Mouse (Mus musculus) hindbrain, embryonic 15.5 days (tissue): ENCODE data around the gene Tbce. TPM values are rescaled to one million over a fixed set of nuclear protein-coding genes. Genes with fewer than 3 reads are reported as not detected.
A peak's percentile ranks its signal among the peaks of the same experiment; 100 is the strongest.

Experiments
- ATAC-seq: fragments of 200-750 bp; cut with Nextera tagmentation; 2 replicates; pipeline ENCODE4 v1.8.0; 2017; ENCODE audit warnings: low read depth, moderate number of reproducible peaks, moderate TSS enrichment; ENCODE audit not compliant: low FRiP score
- H3K27ac ChIP-seq: fragments of 300-500 bp; sonication (generic); replicated peaks from 2 replicates; pipeline ENCODE4 v1.5.1; 2015; ENCODE audit warnings: mild to moderate bottlenecking, inconsistent platforms
- H3K27me3 ChIP-seq: fragments of 300-500 bp; sonication (generic); 2 replicates; pipeline ENCODE4 v1.6.1; 2015; ENCODE audit warnings: control low read depth, inconsistent platforms
- H3K36me3 ChIP-seq: fragments of 300-500 bp; sonication (generic); 2 replicates; pipeline ENCODE4 v1.6.1; 2015; ENCODE audit warnings: control low read depth, inconsistent platforms
- H3K4me1 ChIP-seq: fragments of 300-500 bp; sonication (generic); replicated peaks from 2 replicates; pipeline ENCODE4 v1.6.1; 2015; ENCODE audit warnings: control low read depth, inconsistent platforms
- H3K4me2 ChIP-seq: fragments of 300-500 bp; sonication (generic); 2 replicates; pipeline ENCODE4 v1.6.1; 2015; ENCODE audit warnings: moderate library complexity, mild to moderate bottlenecking, inconsistent platforms
- H3K4me3 ChIP-seq: fragments of 300-500 bp; sonication (generic); 2 replicates; pipeline ENCODE4 v1.5.1; 2015; ENCODE audit warnings: mild to moderate bottlenecking, inconsistent platforms
- H3K9ac ChIP-seq: fragments of 300-500 bp; sonication (generic); 2 replicates; pipeline ENCODE4 v1.6.1; 2015; ENCODE audit warnings: inconsistent platforms
- H3K9me3 ChIP-seq: fragments of 300-500 bp; sonication (generic); 2 replicates; pipeline ENCODE4 v1.6.1; 2016; ENCODE audit warnings: control low read depth, inconsistent platforms
- WGBS: fragments of 180-500 bp; shearing (Covaris S2); methylation state at CpG from one replicate; pipeline ENCODE4 v1.1.7; 2015; 5-methylcytosine and 5-hydroxymethylcytosine counted together
- polyA plus RNA-seq: library from polyadenylated mRNA; unstranded; fragments of >200 nt; fragmentation: Nextera tagmentation; extraction: Ambion mirVana; gene quantifications from 2 replicates; pipeline ENCODE4 v1.2.1, GENCODE M21; 2015

Gene Tbce
- 101 and 102 TPM in 2 replicates for polyA plus RNA-seq

DNA sequence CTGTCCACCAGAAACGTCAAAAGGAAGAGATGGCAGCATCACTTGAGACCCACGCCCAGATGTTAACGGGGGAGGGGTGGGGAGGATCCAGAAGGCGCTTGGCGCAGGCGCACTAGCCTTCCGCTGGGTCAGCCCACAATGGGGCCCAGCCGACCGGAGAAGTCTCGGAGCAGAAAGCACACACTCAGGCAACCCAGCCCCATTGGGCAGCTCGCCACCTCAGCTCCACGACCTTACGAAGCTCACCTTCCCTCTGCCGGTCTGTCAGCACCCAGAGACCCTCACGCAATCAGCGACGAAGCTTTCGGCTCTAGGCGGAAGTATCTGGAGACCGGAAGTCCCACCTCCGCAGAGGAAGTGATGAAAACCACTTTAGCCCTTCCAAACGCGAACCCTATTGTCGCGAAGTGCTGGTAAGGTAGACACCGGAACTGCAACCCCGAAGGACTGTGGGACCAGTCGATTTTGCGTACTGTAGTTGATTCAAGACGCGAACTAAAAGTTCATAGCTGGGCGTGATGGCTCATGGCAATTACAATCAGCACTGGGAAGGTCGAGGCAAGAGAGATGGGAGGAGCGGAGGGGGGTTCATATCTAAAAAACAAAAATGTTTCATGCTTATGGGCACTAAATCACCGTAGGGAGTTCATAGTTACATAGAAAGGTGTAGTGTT, at the start of gene Tbce:
Gene Tbce (minus strand): TSS at position 347 of the 674 bp plus-strand sequence.
- peak within 1 kb of the TSS; percentile 87 for H3K4me3 ChIP-seq
- H3K4me2 ChIP-seq = peak within 1 kb of the TSS; percentile 85
- WGBS = under 1% methylated on average over 35 of the region's 35 CpGs
- H3K4me1 ChIP-seq = peaks cover 21% of the 10 kb centered on the region
- no peaks in the 10 kb centered on the region for H3K9me3 ChIP-seq
- H3K36me3 ChIP-seq = no peaks in the 10 kb centered on the region
- peak; percentile 98 for ATAC-seq
- peak within 1 kb of the TSS; percentile 90 for H3K9ac ChIP-seq
- H3K27ac ChIP-seq = peak within 1 kb of the TSS; percentile 100
- H3K27me3 ChIP-seq = no peaks in the 10 kb centered on the region

DNA sequence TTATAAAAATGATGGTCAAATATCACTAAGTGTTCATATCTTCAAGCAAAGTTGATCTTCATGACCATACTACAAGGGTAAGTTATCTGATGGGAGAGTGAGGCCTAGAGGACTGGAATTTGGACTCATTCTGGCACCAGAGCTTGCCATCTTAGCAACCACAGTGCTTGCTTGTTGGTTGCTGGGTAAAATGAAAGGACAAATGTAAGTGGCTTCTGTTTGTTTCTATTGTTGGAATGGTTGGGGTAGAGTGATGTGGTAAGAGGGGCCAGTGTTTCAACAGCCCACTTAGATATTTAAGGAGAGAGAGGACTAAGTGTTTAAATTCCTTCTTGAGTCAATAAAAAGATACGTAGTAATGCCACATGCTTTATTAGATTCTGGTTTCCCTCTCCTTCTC, 49.2 kb upstream of the Tbce start:
- 80% methylated on average over 1 of the region's 1 CpGs for WGBS
- no peak for ATAC-seq

DNA sequence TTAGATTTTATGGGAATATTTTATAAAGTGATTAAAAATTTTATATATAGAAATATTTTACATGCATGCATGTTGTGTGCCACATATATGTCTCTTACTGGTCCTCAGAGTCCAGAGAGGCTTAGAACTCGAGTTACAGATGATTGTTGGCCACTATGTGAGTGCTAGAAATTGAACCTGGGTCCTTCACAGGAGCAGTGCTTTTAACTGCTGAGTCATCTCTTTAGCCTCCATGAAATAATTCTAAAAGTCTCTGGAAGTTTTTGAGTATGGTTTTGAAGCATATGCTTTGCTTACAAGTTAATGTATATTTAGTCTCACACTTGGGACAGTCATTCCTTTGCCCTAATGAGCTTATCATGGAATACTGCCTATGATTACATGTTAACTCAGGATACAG, 35.9 kb upstream of the Tbce start:
- WGBS = 87% methylated on average over 1 of the region's 1 CpGs
- no peak for ATAC-seq
- H3K27ac ChIP-seq = no peak overlapping the region
- no peaks in the 10 kb centered on the region for H3K27me3 ChIP-seq
- H3K4me3 ChIP-seq = no peak overlapping the region
- H3K4me2 ChIP-seq = no peak overlapping the region
- H3K9ac ChIP-seq = no peak overlapping the region
- H3K9me3 ChIP-seq = no peaks in the 10 kb centered on the region
- H3K36me3 ChIP-seq = no peaks in the 10 kb centered on the region
- no peaks in the 10 kb centered on the region for H3K4me1 ChIP-seq

More for the DNA sequence above, 49.2 kb upstream of the Tbce start:
- H3K27me3 ChIP-seq = no peaks in the 10 kb centered on the region
- no peaks in the 10 kb centered on the region for H3K4me1 ChIP-seq
- H3K36me3 ChIP-seq = no peaks in the 10 kb centered on the region
- no peaks in the 10 kb centered on the region for H3K9me3 ChIP-seq
- no peak overlapping the region for H3K27ac ChIP-seq
- H3K4me2 ChIP-seq = no peak overlapping the region
- H3K9ac ChIP-seq = no peak overlapping the region
- H3K4me3 ChIP-seq = no peak overlapping the region

DNA sequence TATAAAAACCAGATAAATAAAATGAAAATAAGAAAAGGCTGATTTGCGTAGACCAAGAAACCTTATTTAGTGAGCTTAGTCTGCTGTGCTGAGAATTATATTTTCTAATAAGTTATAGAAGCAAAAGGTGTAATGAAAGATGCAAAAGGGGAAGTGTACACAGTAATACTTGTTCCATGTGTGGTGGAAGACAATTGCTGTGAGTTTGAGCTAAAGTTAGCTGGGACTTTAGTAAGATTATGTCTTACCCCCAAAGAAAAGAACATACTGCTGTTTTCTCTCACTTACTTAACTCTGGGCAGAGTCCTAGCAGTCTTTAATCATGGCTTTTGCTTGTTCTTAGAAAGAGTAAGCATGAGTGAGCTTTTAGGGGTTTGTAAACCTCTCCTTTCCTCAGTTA, 34.9 kb upstream of the Tbce start:
- Histone ChIP-seq H3K9ac (no peak overlapping the region), H3K9me3 (no peaks in the 10 kb centered on the region), H3K36me3 (no peaks in the 10 kb centered on the region), H3K27ac (no peak overlapping the region), H3K27me3 (no peaks in the 10 kb centered on the region), H3K4me2 (no peak overlapping the region), H3K4me3 (no peak overlapping the region), H3K4me1 (no peaks in the 10 kb centered on the region)
- ATAC-seq = no peak
- 100% methylated on average over 1 of the region's 1 CpGs for WGBS

- Histone ChIP-seq H3K4me3 (no peak overlapping the region), H3K9me3 (no peaks in the 10 kb centered on the region), H3K36me3 (no peaks in the 10 kb centered on the region), H3K27me3 (no peaks in the 10 kb centered on the region), H3K4me1 (peaks cover 30% of the 10 kb centered on the region), H3K9ac (no peak overlapping the region), H3K4me2 (no peak overlapping the region), H3K27ac (no peak overlapping the region)
- WGBS = 76% methylated on average over 1 of the region's 1 CpGs
- ATAC-seq = no peak
These were observed 29.9 kb upstream of the Tbce start for GRCm38 (mm10) chr13:14069291-14069690.

DNA sequence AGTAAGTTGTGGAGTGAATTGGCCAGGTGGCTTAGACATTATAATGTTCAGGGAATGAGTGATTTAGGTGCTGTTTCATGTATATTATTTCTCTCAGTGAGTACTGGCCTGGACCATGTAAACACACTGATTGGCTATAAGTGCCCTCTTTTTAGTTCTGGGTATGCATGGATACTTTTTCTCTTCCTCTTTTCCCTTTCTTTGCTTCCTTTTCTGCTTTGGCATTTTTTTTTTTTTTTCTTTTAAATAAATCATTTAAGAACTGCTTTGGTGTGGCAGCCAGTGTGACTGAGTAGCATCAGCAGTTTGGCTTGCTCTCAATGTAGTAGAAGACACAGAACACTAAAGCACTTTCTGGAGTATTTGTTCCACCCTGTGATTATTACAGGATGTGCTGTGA, 28.6 kb upstream of the Tbce start:
- peaks cover 30% of the 10 kb centered on the region for H3K4me1 ChIP-seq
- H3K36me3 ChIP-seq = no peaks in the 10 kb centered on the region
- H3K4me3 ChIP-seq = no peak overlapping the region
- H3K9ac ChIP-seq = no peak overlapping the region
- H3K4me2 ChIP-seq = no peak overlapping the region
- H3K27ac ChIP-seq = no peak overlapping the region
- no peaks in the 10 kb centered on the region for H3K27me3 ChIP-seq
- no peaks in the 10 kb centered on the region for H3K9me3 ChIP-seq
- ATAC-seq = no peak

DNA sequence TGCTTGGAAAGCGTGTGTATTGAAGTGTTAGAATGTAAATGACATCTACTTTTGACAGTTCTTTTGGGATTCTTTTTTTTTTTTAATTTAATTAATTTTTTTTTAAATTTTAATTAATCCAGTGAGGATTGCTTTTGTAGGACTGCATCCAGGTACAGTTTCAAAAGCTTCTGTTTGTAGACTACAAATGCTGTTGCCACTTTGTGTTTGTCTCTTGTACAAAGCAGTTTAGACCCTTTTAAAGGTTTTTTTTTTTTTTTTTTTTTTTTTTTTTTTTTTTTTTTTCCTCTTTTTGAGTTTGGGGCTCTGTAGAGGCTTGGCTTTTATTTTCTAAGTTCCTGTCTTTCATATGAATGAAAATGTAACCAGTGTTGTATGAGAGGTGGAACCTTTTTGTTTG, 26.3 kb upstream of the Tbce start:
- 75% methylated on average over 1 of the region's 1 CpGs for WGBS
- Histone ChIP-seq H3K36me3 (no peaks in the 10 kb centered on the region), H3K9ac (no peak overlapping the region), H3K4me2 (peak overlapping the region; percentile 24; the same call in 1 of the 2 replicates), H3K27ac (no peak overlapping the region), H3K4me1 (peaks cover 50% of the 10 kb centered on the region), H3K27me3 (no peaks in the 10 kb centered on the region), H3K4me3 (no peak overlapping the region), H3K9me3 (no peaks in the 10 kb centered on the region)
- no peak for ATAC-seq

- H3K9ac ChIP-seq = peak overlapping the region; percentile 89
- WGBS = 20% methylated on average over 9 of the region's 9 CpGs
- H3K4me1 ChIP-seq = peaks cover 54% of the 10 kb centered on the region
- peak overlapping the region; percentile 60 for H3K4me2 ChIP-seq
- peak overlapping the region; percentile 91 for H3K4me3 ChIP-seq
- H3K36me3 ChIP-seq = no peaks in the 10 kb centered on the region
- no peaks in the 10 kb centered on the region for H3K9me3 ChIP-seq
- no peaks in the 10 kb centered on the region for H3K27me3 ChIP-seq
- peak overlapping the region; percentile 93 for H3K27ac ChIP-seq
- ATAC-seq = no peak
These were observed 25.6 kb upstream of the Tbce start for GRCm38 (mm10) chr13:14065028-14065380.

DNA sequence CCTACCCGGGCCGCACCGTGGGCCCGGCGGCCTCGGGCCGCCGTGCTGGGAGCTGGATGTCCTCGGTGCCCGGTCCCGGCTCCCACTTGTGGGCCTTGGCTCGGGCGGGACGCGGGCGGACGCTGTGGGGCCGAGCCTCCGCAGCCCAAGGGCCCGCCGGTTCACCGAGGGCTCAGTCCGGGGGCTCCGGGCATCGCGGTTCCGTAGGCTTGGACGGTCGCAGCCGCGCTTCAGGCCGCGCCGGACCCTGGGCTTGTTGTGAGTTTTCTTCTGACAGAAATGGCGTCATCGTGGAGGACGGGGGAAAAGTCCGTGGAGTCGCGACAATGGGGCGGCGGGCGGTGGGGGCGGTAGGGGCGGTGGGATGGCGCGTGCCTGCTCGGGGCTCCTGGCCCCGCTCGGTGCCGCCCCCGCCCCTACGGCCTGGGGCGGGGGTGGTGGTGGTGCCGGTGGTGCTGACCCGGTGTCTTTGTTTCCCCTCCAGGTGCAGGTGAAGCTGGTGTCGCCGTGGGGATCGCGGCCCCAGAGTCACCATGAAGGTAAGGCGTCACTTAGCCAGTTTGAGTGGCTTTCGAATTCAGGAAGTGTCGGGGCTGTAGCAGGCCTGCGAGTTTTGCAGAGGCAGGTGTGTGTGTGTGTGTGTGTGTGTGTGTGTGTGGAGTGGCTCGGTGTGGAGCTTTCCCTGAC, 25.0 kb upstream of the Tbce start:
- Histone ChIP-seq H3K9me3 (no peaks in the 10 kb centered on the region), H3K4me3 (peak overlapping the region; percentile 91), H3K4me2 (peak overlapping the region; percentile 60), H3K27ac (peak overlapping the region; percentile 93), H3K27me3 (no peaks in the 10 kb centered on the region), H3K4me1 (peaks cover 54% of the 10 kb centered on the region), H3K9ac (peak overlapping the region; percentile 89), H3K36me3 (peaks cover 2% of the 10 kb centered on the region)
- ATAC-seq = no peak
- under 1% methylated on average over 64 of the region's 65 CpGs for WGBS

GRCm38 (mm10) chr13:14063942-14064271, 24.5 kb upstream of the Tbce start:
- peak overlapping the region; percentile 60 for H3K4me2 ChIP-seq
- no peaks in the 10 kb centered on the region for H3K27me3 ChIP-seq
- ATAC-seq = no peak; the same call in 1 of the 2 replicates
- peak overlapping the region; percentile 89 for H3K9ac ChIP-seq
- H3K27ac ChIP-seq = peak overlapping the region; percentile 93
- peak overlapping the region; percentile 91 for H3K4me3 ChIP-seq
- 0% methylated on average over 21 of the region's 31 CpGs for WGBS
- H3K9me3 ChIP-seq = no peaks in the 10 kb centered on the region
- peaks cover 54% of the 10 kb centered on the region for H3K4me1 ChIP-seq
- peaks cover 7% of the 10 kb centered on the region for H3K36me3 ChIP-seq

DNA sequence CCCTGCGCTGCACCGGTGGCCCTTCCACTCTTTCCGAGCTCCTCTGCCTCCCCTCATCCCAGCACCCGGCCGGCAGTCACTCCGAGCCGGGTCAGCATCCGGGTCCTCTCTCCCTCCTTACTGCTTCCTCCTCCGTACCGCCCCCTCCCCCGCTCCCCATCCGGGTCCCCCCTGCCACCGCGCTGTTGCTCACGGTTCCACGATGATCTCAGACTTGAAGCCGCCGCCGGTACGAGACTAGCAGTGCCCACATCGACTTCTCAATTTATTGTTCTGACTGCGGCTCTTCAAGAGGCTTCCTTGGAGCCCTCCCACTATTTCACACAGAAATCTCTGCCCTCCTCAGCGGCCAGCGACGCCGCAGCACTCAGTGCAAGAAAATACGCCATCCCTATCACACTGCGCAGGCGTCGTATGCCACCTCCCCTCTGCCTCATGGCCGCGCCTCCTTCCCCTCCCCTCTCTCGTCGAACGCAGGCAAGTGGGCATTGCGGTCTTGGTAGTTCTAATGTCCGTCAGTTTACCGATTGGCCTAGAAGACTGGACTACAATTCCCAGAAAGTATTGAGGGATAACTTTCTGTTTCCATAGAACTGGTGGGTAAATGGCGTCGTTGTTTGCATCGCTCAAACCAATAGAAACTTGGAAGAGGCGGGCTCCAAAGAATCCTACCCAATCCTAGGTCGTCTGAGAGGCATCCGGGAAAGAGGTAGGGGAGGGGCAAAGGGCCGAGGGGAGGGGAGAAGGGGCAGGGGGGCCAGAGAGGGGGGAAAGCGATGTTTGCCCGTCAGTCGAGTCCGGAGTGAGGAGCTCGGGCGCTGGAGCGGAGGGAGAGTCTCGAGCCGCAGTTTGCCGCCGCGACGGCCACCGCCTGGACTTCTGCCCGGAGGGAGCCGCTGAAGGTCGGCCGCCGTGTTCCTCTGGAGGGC, 23.8 kb upstream of the Tbce start, which contains the start of the genes Arid4b and Ggps1:
Gene Arid4b (plus strand): TSS at position 220 of the 929 bp plus-strand sequence.
Gene Ggps1 (minus strand): TSS at position 476 of the 929 bp plus-strand sequence.
- WGBS = under 1% methylated on average over 64 of the region's 64 CpGs

More for the DNA sequence above, 23.8 kb upstream of the Tbce start, which contains the start of the genes Arid4b and Ggps1:
- Histone ChIP-seq H3K27ac (peak within 1 kb of the TSS; percentile 98), H3K36me3 (peaks cover 7% of the 10 kb centered on the region), H3K27me3 (no peaks in the 10 kb centered on the region), H3K9ac (peak within 1 kb of the TSS; percentile 89), H3K4me2 (peak within 1 kb of the TSS; percentile 66), H3K4me1 (peaks cover 49% of the 10 kb centered on the region), H3K9me3 (no peaks in the 10 kb centered on the region), H3K4me3 (peak within 1 kb of the TSS; percentile 91)
- peak; percentile 98 for ATAC-seq
